Mouse (Mus musculus): ENCODE data around the gene Hist1h2ab.

Gene Hist1h2ab

GRCm38 (mm10) chr13:23772561-23773313, 21.8 kb downstream of the Hist1h2ab start:
- no peak for DNase-seq (ENCODE audit: low read depth, low spot score)

- DNase-seq (ENCODE audit: low read depth, low spot score) = no peak
These were observed 27.4 kb downstream of the Hist1h2ab start for GRCm38 (mm10) chr13:23778339-23778738.

- DNase-seq (ENCODE audit: low read depth, low spot score) = no peak
These were observed 28.1 kb downstream of the Hist1h2ab start for GRCm38 (mm10) chr13:23779025-23779424.

- DNase-seq (ENCODE audit: low read depth, low spot score) = peak; percentile 46
These were observed 41.6 kb downstream of the Hist1h2ab start for GRCm38 (mm10) chr13:23792520-23792919.

GRCm38 (mm10) chr13:23799405-23799804, 48.5 kb downstream of the Hist1h2ab start:
- no peak for DNase-seq (ENCODE audit: low read depth, low spot score)

Measured in telencephalon, adult 2 months (tissue).